Mouse (Mus musculus): ENCODE measurements at regions not wholly inside any gene's neighbourhood (a gene's known extent, or its start where the extent isn't known, plus 50 kb on each side); places are given as distances from the start of the nearest gene placed in this dataset.

GRCm38 (mm10) chr15:31961963-31962362 lies 215.1 kb upstream of the Tas2r119 start:
- H3K9me3 ChIP-seq = no peaks in the 10 kb centered on the region
- no peak overlapping the region for H3K9ac ChIP-seq (replicated peaks)
- H3K4me2 ChIP-seq (replicated peaks) = no peak overlapping the region
- no peak overlapping the region for H3K27ac ChIP-seq (replicated peaks)
- no peaks in the 10 kb centered on the region for H3K4me1 ChIP-seq
- H3K27me3 ChIP-seq = no peaks in the 10 kb centered on the region
- WGBS = 76% methylated on average over 2 of the region's 2 CpGs
- ATAC-seq (ENCODE audit: low FRiP score, low read depth) = no peak
- no peaks in the 10 kb centered on the region for H3K36me3 ChIP-seq
- H3K4me3 ChIP-seq = no peak overlapping the region

GRCm38 (mm10) chr15:31964911-31965310 lies 212.2 kb upstream of the Tas2r119 start:
- 95% methylated on average over 6 of the region's 6 CpGs for WGBS
- no peak overlapping the region for H3K4me2 ChIP-seq (replicated peaks)
- no peaks in the 10 kb centered on the region for H3K4me1 ChIP-seq
- ATAC-seq (ENCODE audit: low FRiP score, low read depth) = no peak
- no peaks in the 10 kb centered on the region for H3K27me3 ChIP-seq
- no peak overlapping the region for H3K27ac ChIP-seq (replicated peaks)
- H3K4me3 ChIP-seq = no peak overlapping the region
- H3K36me3 ChIP-seq = no peaks in the 10 kb centered on the region
- H3K9ac ChIP-seq (replicated peaks) = no peak overlapping the region
- H3K9me3 ChIP-seq = no peaks in the 10 kb centered on the region

GRCm38 (mm10) chr15:31965542-31965941 lies 211.5 kb upstream of the Tas2r119 start:
- ATAC-seq (ENCODE audit: low FRiP score, low read depth) = no peak
- WGBS = 95% methylated on average over 4 of the region's 4 CpGs

GRCm38 (mm10) chr15:31972891-31973290 lies 204.2 kb upstream of the Tas2r119 start:
- Histone ChIP-seq H3K9ac (replicated peaks) (no peak overlapping the region), H3K4me2 (replicated peaks) (no peak overlapping the region), H3K4me1 (no peaks in the 10 kb centered on the region), H3K4me3 (no peak overlapping the region), H3K27me3 (no peaks in the 10 kb centered on the region), H3K9me3 (no peaks in the 10 kb centered on the region), H3K36me3 (no peaks in the 10 kb centered on the region), H3K27ac (replicated peaks) (no peak overlapping the region)
- no peak for ATAC-seq (ENCODE audit: low FRiP score, low read depth)
- WGBS = 91% methylated on average over 7 of the region's 7 CpGs

More at GRCm38 (mm10) chr15:31965542-31965941, 211.5 kb upstream of the Tas2r119 start:
- Histone ChIP-seq H3K27me3 (no peaks in the 10 kb centered on the region), H3K36me3 (no peaks in the 10 kb centered on the region), H3K27ac (replicated peaks) (no peak overlapping the region), H3K9ac (replicated peaks) (no peak overlapping the region), H3K4me1 (no peaks in the 10 kb centered on the region), H3K4me2 (replicated peaks) (no peak overlapping the region), H3K4me3 (no peak overlapping the region), H3K9me3 (no peaks in the 10 kb centered on the region)

- Histone ChIP-seq H3K36me3 (no peaks in the 10 kb centered on the region), H3K4me1 (no peaks in the 10 kb centered on the region), H3K9ac (replicated peaks) (no peak overlapping the region), H3K4me3 (no peak overlapping the region), H3K9me3 (no peaks in the 10 kb centered on the region), H3K4me2 (replicated peaks) (no peak overlapping the region), H3K27me3 (no peaks in the 10 kb centered on the region), H3K27ac (replicated peaks) (no peak overlapping the region)
- ATAC-seq (ENCODE audit: low FRiP score, low read depth) = no peak
- WGBS = 87% methylated on average over 11 of the region's 11 CpGs
These were observed 203.2 kb upstream of the Tas2r119 start for GRCm38 (mm10) chr15:31973889-31974288.

- Histone ChIP-seq H3K9me3 (no peaks in the 10 kb centered on the region), H3K4me1 (no peaks in the 10 kb centered on the region), H3K9ac (replicated peaks) (no peak overlapping the region), H3K27ac (replicated peaks) (no peak overlapping the region), H3K4me3 (no peak overlapping the region), H3K4me2 (replicated peaks) (no peak overlapping the region), H3K36me3 (no peaks in the 10 kb centered on the region), H3K27me3 (no peaks in the 10 kb centered on the region)
- ATAC-seq (ENCODE audit: low FRiP score, low read depth) = no peak
- WGBS = 86% methylated on average over 4 of the region's 4 CpGs
These were observed 200.6 kb upstream of the Tas2r119 start for GRCm38 (mm10) chr15:31976461-31976860.

- ATAC-seq (ENCODE audit: low FRiP score, low read depth) = no peak
These were observed 199.5 kb upstream of the Tas2r119 start for GRCm38 (mm10) chr15:31977563-31977962.

GRCm38 (mm10) chr15:31979961-31980360 lies 197.1 kb upstream of the Tas2r119 start:
- H3K36me3 ChIP-seq = no peaks in the 10 kb centered on the region
- no peak overlapping the region for H3K9ac ChIP-seq (replicated peaks)
- H3K4me2 ChIP-seq (replicated peaks) = no peak overlapping the region
- H3K4me3 ChIP-seq = no peak overlapping the region
- no peaks in the 10 kb centered on the region for H3K4me1 ChIP-seq
- ATAC-seq (ENCODE audit: low FRiP score, low read depth) = no peak
- no peaks in the 10 kb centered on the region for H3K9me3 ChIP-seq
- no peaks in the 10 kb centered on the region for H3K27me3 ChIP-seq
- H3K27ac ChIP-seq (replicated peaks) = no peak overlapping the region
- WGBS = 67% methylated on average over 7 of the region's 7 CpGs

More at GRCm38 (mm10) chr15:31977563-31977962, 199.5 kb upstream of the Tas2r119 start:
- H3K27me3 ChIP-seq = no peaks in the 10 kb centered on the region
- H3K9ac ChIP-seq (replicated peaks) = no peak overlapping the region
- H3K27ac ChIP-seq (replicated peaks) = no peak overlapping the region
- H3K36me3 ChIP-seq = no peaks in the 10 kb centered on the region
- H3K9me3 ChIP-seq = no peaks in the 10 kb centered on the region
- 98% methylated on average over 3 of the region's 3 CpGs for WGBS
- no peaks in the 10 kb centered on the region for H3K4me1 ChIP-seq
- H3K4me3 ChIP-seq = no peak overlapping the region
- H3K4me2 ChIP-seq (replicated peaks) = no peak overlapping the region

GRCm38 (mm10) chr15:31980791-31981190 lies 196.3 kb upstream of the Tas2r119 start:
- Histone ChIP-seq H3K9me3 (no peaks in the 10 kb centered on the region), H3K4me1 (no peaks in the 10 kb centered on the region), H3K36me3 (no peaks in the 10 kb centered on the region), H3K27me3 (no peaks in the 10 kb centered on the region), H3K4me2 (replicated peaks) (no peak overlapping the region), H3K27ac (replicated peaks) (no peak overlapping the region), H3K4me3 (no peak overlapping the region), H3K9ac (replicated peaks) (no peak overlapping the region)
- ATAC-seq (ENCODE audit: low FRiP score, low read depth) = no peak
- WGBS = 92% methylated on average over 1 of the region's 1 CpGs

GRCm38 (mm10) chr15:31987291-31987690 lies 189.8 kb upstream of the Tas2r119 start:
- H3K4me3 ChIP-seq = no peak overlapping the region
- H3K9me3 ChIP-seq = no peaks in the 10 kb centered on the region
- ATAC-seq (ENCODE audit: low FRiP score, low read depth) = no peak
- no peak overlapping the region for H3K9ac ChIP-seq (replicated peaks)
- no peaks in the 10 kb centered on the region for H3K27me3 ChIP-seq
- no peak overlapping the region for H3K4me2 ChIP-seq (replicated peaks)
- H3K27ac ChIP-seq (replicated peaks) = no peak overlapping the region
- H3K36me3 ChIP-seq = no peaks in the 10 kb centered on the region
- WGBS = 75% methylated on average over 3 of the region's 3 CpGs
- H3K4me1 ChIP-seq = peaks cover 6% of the 10 kb centered on the region; the same call in 1 of the 2 replicates

GRCm38 (mm10) chr15:31989093-31989492 lies 188.0 kb upstream of the Tas2r119 start:
- H3K36me3 ChIP-seq = no peaks in the 10 kb centered on the region
- H3K4me1 ChIP-seq = peaks cover 6% of the 10 kb centered on the region; the same call in 1 of the 2 replicates
- 84% methylated on average over 2 of the region's 2 CpGs for WGBS
- ATAC-seq (ENCODE audit: low FRiP score, low read depth) = no peak
- H3K9ac ChIP-seq (replicated peaks) = no peak overlapping the region
- no peak overlapping the region for H3K27ac ChIP-seq (replicated peaks)
- no peaks in the 10 kb centered on the region for H3K9me3 ChIP-seq
- H3K4me2 ChIP-seq (replicated peaks) = no peak overlapping the region
- H3K4me3 ChIP-seq = no peak overlapping the region
- H3K27me3 ChIP-seq = no peaks in the 10 kb centered on the region

- 74% methylated on average over 6 of the region's 6 CpGs for WGBS
- no peak for ATAC-seq (ENCODE audit: low FRiP score, low read depth)
These were observed 187.3 kb upstream of the Tas2r119 start for GRCm38 (mm10) chr15:31989593-31990290.

GRCm38 (mm10) chr15:31997996-31998395 lies 179.1 kb upstream of the Tas2r119 start:
- Histone ChIP-seq H3K27ac (replicated peaks) (no peak overlapping the region), H3K4me3 (no peak overlapping the region), H3K9me3 (no peaks in the 10 kb centered on the region), H3K27me3 (no peaks in the 10 kb centered on the region; the same call in 1 of the 2 replicates), H3K4me1 (peaks cover 4% of the 10 kb centered on the region), H3K4me2 (replicated peaks) (no peak overlapping the region), H3K9ac (replicated peaks) (no peak overlapping the region), H3K36me3 (no peaks in the 10 kb centered on the region)
- ATAC-seq (ENCODE audit: low FRiP score, low read depth) = no peak
- 92% methylated on average over 2 of the region's 2 CpGs for WGBS

More at GRCm38 (mm10) chr15:31989593-31990290, 187.3 kb upstream of the Tas2r119 start:
- H3K27ac ChIP-seq (replicated peaks) = no peak overlapping the region
- no peaks in the 10 kb centered on the region for H3K9me3 ChIP-seq
- H3K4me2 ChIP-seq (replicated peaks) = no peak overlapping the region
- H3K4me3 ChIP-seq = no peak overlapping the region
- H3K9ac ChIP-seq (replicated peaks) = no peak overlapping the region
- H3K36me3 ChIP-seq = no peaks in the 10 kb centered on the region
- H3K4me1 ChIP-seq = peaks cover 6% of the 10 kb centered on the region; the same call in 1 of the 2 replicates
- H3K27me3 ChIP-seq = no peaks in the 10 kb centered on the region

All from midbrain, embryonic 12.5 days (tissue).